Mouse (Mus musculus): Measurements from ENCODE around the gene Vmn1r128. TPM values are rescaled to one million over a fixed set of nuclear protein-coding genes. Genes with fewer than 3 reads are reported as not detected.
"Not testable (repeated sequence)": the region's sequence is repeated elsewhere in the genome, so short reads cannot be mapped to it uniquely, and the experiment has no call there.

Gene Vmn1r128
- not detected in 2 replicates for polyA plus RNA-seq (2015; fragmentation: Nextera tagmentation; extraction: Ambion mirVana)

DNA sequence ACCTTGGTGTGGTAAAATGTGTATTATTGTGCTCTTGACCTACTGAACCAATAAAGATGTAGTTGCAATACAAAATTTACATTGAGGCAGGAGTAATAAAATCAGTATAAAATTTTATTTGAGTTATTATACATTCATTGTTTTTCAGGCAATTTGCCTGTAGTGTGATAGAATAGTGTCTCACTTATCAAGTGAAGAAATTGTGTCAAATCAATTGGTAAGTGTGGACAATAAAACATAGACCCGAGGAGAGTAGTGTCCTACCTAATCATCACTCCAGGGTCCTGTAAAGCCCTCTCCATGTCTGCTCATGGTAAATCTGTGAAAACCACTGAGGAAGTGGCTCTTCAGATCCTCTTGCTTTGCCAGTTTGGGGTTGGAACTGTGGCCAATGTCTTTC lies at the start of gene Vmn1r128:
Gene Vmn1r128, plus strand, starts transcription at position 301 of the 400 bp plus-strand sequence.
- H3K9me3 ChIP-seq; H3K4me3 ChIP-seq; H3K4me2 ChIP-seq; H3K27ac ChIP-seq (replicated peaks); ATAC-seq (ENCODE audit: low read depth); H3K9ac ChIP-seq; H3K36me3 ChIP-seq; H3K27me3 ChIP-seq; H3K4me1 ChIP-seq (replicated peaks): not testable (repeated sequence)
- WGBS: 65% methylated on average over 1 of the region's 1 CpGs

DNA sequence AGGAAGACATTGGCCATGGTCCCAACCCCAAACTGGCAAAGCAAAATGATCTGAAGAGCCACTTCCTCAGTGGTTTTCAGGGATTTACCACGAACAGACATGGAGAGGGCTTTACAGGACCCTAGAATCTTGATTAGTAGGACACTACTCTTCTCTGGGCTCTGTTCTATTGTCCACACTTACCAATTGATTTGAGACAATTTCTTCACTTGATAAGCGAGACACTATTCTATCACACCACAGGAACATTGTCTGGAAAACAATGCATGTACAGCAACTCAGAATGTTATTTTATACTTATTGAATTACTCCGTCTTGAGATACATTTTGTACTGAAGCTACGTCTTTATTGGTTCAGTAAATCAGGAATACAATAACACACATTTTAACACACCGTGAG lies 47.8 kb upstream of the Vmn1r128 start, which contains the start of gene Vmn1r126:
Gene Vmn1r126, minus strand, starts transcription at position 101 of the 400 bp plus-strand sequence.
- not testable (repeated sequence) for ATAC-seq (ENCODE audit: low read depth); H3K36me3 ChIP-seq; H3K27ac ChIP-seq (replicated peaks); H3K4me2 ChIP-seq; H3K9me3 ChIP-seq; H3K27me3 ChIP-seq; H3K4me3 ChIP-seq; H3K9ac ChIP-seq; H3K4me1 ChIP-seq (replicated peaks)
- no CpG with 5 or more reads among the region's 5 CpGs for WGBS

DNA sequence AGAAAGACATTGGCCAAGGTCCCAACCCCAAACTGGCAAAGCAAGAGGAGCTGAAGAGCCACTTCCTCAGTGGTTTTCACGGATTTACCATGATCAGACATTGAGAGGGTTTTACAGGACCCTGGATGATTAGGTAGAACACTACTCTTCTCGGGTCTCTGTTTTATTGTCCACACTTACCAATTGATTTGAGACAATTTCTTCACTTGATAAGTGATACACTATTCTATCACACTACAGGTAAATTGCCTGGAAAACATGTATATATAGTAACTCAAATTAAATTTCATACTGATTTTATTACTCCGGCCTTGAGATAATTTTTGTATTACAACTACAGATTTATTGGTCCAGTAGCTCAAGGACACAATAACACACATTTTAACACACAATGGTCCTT lies 29.4 kb upstream of the Vmn1r128 start, which contains the start of gene Vmn1r127:
Gene Vmn1r127, minus strand, starts transcription at position 101 of the 400 bp plus-strand sequence.
- H3K9ac ChIP-seq; H3K9me3 ChIP-seq; H3K4me1 ChIP-seq (replicated peaks); H3K4me3 ChIP-seq; ATAC-seq (ENCODE audit: low read depth); H3K27me3 ChIP-seq; H3K36me3 ChIP-seq; H3K4me2 ChIP-seq; H3K27ac ChIP-seq (replicated peaks): not testable (repeated sequence)
- WGBS: no CpG with 5 or more reads among the region's 3 CpGs

DNA sequence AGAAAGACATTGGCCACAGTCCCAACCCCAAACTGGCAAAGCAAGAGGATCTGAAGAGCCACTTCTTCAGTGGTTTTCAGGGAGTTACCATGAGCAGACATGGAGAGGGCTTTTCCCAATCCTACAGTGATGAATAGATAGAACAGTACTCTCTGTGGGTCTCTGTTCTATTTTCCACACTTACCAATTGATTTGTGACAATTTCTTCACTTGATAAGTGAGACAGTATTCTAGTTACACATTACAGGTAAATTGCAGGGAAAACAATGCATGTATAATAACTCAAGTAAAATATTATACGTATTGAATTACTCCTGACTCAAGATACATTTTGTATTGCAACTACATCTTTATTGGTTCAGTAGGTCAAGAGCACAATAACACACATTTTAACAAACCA lies 12.0 kb downstream of the Vmn1r128 start, which contains the start of gene Vmn1r129:
Gene Vmn1r129, minus strand, starts transcription at position 101 of the 400 bp plus-strand sequence.
- H3K4me2 ChIP-seq; H3K27ac ChIP-seq (replicated peaks); H3K4me1 ChIP-seq (replicated peaks); H3K9ac ChIP-seq; H3K27me3 ChIP-seq; ATAC-seq (ENCODE audit: low read depth); H3K36me3 ChIP-seq; H3K4me3 ChIP-seq; H3K9me3 ChIP-seq: not testable (repeated sequence)
- WGBS: no CpG with 5 or more reads among the region's 1 CpGs

Other genes starting within 250 kb of the Vmn1r128 start
- not detected in 2 replicates for gene Vmn1r122, start 215.2 kb upstream of the Vmn1r128 start, polyA plus RNA-seq (2015; fragmentation: Nextera tagmentation; extraction: Ambion mirVana)
- gene Vmn1r123, start 187.2 kb upstream of the Vmn1r128 start, polyA plus RNA-seq (2015; fragmentation: Nextera tagmentation; extraction: Ambion mirVana): not detected in 2 replicates
- gene Gm5157, start 158.9 kb upstream of the Vmn1r128 start, polyA plus RNA-seq (2015; fragmentation: Nextera tagmentation; extraction: Ambion mirVana): not detected in 2 replicates
- gene Vmn1r124, start 88.8 kb upstream of the Vmn1r128 start, polyA plus RNA-seq (2015; fragmentation: Nextera tagmentation; extraction: Ambion mirVana): not detected in 2 replicates
- not detected in 2 replicates for gene Vmn1r125, start 77.2 kb upstream of the Vmn1r128 start, polyA plus RNA-seq (2015; fragmentation: Nextera tagmentation; extraction: Ambion mirVana)
- not detected in 2 replicates for gene Vmn1r126, start 47.9 kb upstream of the Vmn1r128 start, polyA plus RNA-seq (2015; fragmentation: Nextera tagmentation; extraction: Ambion mirVana)
- not detected in 2 replicates for gene Vmn1r127, start 29.5 kb upstream of the Vmn1r128 start, polyA plus RNA-seq (2015; fragmentation: Nextera tagmentation; extraction: Ambion mirVana)
- not detected in 2 replicates for gene Vmn1r129, start 11.9 kb downstream of the Vmn1r128 start, polyA plus RNA-seq (2015; fragmentation: Nextera tagmentation; extraction: Ambion mirVana)
- not detected in 2 replicates for gene Gm6882, start 83.4 kb downstream of the Vmn1r128 start, polyA plus RNA-seq (2015; fragmentation: Nextera tagmentation; extraction: Ambion mirVana)
- not detected in 2 replicates for gene Vmn1r130, start 162.4 kb downstream of the Vmn1r128 start, polyA plus RNA-seq (2015; fragmentation: Nextera tagmentation; extraction: Ambion mirVana)
- not detected in 2 replicates for gene Vmn1r131, start 196.7 kb downstream of the Vmn1r128 start, polyA plus RNA-seq (2015; fragmentation: Nextera tagmentation; extraction: Ambion mirVana)

Data from neural tube, embryonic 13.5 days (tissue).